Mouse (Mus musculus) layer of hippocampus, adult 11-12 months (tissue): ENCODE measurements around the gene Gm21964.

Source experiments
- DNase-seq: peaks from one replicate; pipeline ENCODE4 v3.0.0; 2022; ENCODE audit warnings: low spot score

Gm21964 gene

GRCm38 (mm10) chr8:110100907-110101306 lies at the start of gene Gm21964:
Gene Gm21964 (plus strand): TSS chr8:110101207.
- no peak for DNase-seq

- no peak for DNase-seq
These were observed 49.8 kb upstream of the Gm21964 start for GRCm38 (mm10) chr8:110051208-110051607.

GRCm38 (mm10) chr8:110058207-110058606 lies 42.8 kb upstream of the Gm21964 start:
- no peak for DNase-seq

- DNase-seq = no peak
These were observed 36.8 kb upstream of the Gm21964 start for GRCm38 (mm10) chr8:110064161-110064560.

GRCm38 (mm10) chr8:110064606-110065365 lies 36.2 kb upstream of the Gm21964 start:
- no peak for DNase-seq

- no peak for DNase-seq
These were observed 35.3 kb upstream of the Gm21964 start for GRCm38 (mm10) chr8:110065676-110066075.

GRCm38 (mm10) chr8:110069706-110070105 lies 31.3 kb upstream of the Gm21964 start:
- no peak for DNase-seq

GRCm38 (mm10) chr8:110071600-110071999 lies 29.4 kb upstream of the Gm21964 start:
- DNase-seq = peak; percentile 68

- no peak for DNase-seq
These were observed 26.5 kb upstream of the Gm21964 start for GRCm38 (mm10) chr8:110074496-110074895.

- DNase-seq = peak; percentile 54
These were observed 21.5 kb upstream of the Gm21964 start, which contains the start of gene Zfp612 for GRCm38 (mm10) chr8:110079282-110080221. Gene Zfp612 (plus strand): TSS chr8:110079746.

GRCm38 (mm10) chr8:110082416-110083105 lies 18.4 kb upstream of the Gm21964 start:
- DNase-seq = no peak

- no peak for DNase-seq
These were observed 9.1 kb upstream of the Gm21964 start for GRCm38 (mm10) chr8:110091869-110092268.

- DNase-seq = no peak
These were observed 669 bp downstream of the Gm21964 start for GRCm38 (mm10) chr8:110101676-110102075.

- no peak for DNase-seq
These were observed 1.6 kb downstream of the Gm21964 start, which contains the start of gene Gm17720 for GRCm38 (mm10) chr8:110102653-110103052. Gene Gm17720 (minus strand): TSS chr8:110102753.

GRCm38 (mm10) chr8:110119715-110120114 lies 18.7 kb downstream of the Gm21964 start:
- DNase-seq = peak; percentile 8

GRCm38 (mm10) chr8:110130537-110130936 lies 29.5 kb downstream of the Gm21964 start:
- DNase-seq = peak; percentile 81

- no peak for DNase-seq
These were observed 33.2 kb downstream of the Gm21964 start for GRCm38 (mm10) chr8:110134236-110134635.

- no peak for DNase-seq
These were observed 34.5 kb downstream of the Gm21964 start for GRCm38 (mm10) chr8:110135515-110135914.

- DNase-seq = no peak
These were observed 39.1 kb downstream of the Gm21964 start for GRCm38 (mm10) chr8:110140156-110140555.

GRCm38 (mm10) chr8:110140770-110141169 lies 39.8 kb downstream of the Gm21964 start:
- DNase-seq = no peak

GRCm38 (mm10) chr8:110145538-110145937 lies 44.5 kb downstream of the Gm21964 start:
- DNase-seq = peak; percentile 38

- no peak for DNase-seq
These were observed 51.9 kb downstream of the Gm21964 start for GRCm38 (mm10) chr8:110152951-110153350.
